Mouse (Mus musculus) layer of hippocampus, postnatal 25 days (tissue): ENCODE measurements around the gene Pak6. TPM values are rescaled to one million over a fixed set of nuclear protein-coding genes. Genes with fewer than 3 reads are reported as not detected.
A peak's percentile ranks its signal among the peaks of the same experiment; 100 is the strongest.

ENCODE experiments used
- DNase-seq, 2 experiments: peaks; one replicate each; pipeline ENCODE4 v3.0.0; 2022; ENCODE audit warnings: mixed read lengths in 2 of 2, low spot score in 1 of 2; ENCODE audit errors: extremely low spot score in 1 of 2
- total RNA-seq, 2 experiments: library from RNA; stranded (reverse); gene quantifications; 2 replicates each; pipeline ENCODE4 v1.2.3; 2021

The Pak6 gene
- total RNA-seq, 2 experiments from 2014 or later, result 50.5 to 58.0 TPM

- no peak for DNase-seq
These were observed 60.8 kb downstream of the Pak6 start for GRCm38 (mm10) chr2:118723693-118724486.

GRCm38 (mm10) chr2:118725511-118725910 lies 62.4 kb downstream of the Pak6 start:
- DNase-seq, result no peak

GRCm38 (mm10) chr2:118726873-118727272 lies 63.8 kb downstream of the Pak6 start:
- no peak for DNase-seq

GRCm38 (mm10) chr2:118727911-118728310 lies 64.8 kb downstream of the Pak6 start:
- DNase-seq, result no peak

- DNase-seq, result no peak
These were observed 65.2 kb downstream of the Pak6 start, which contains the start of gene Plcb2 for GRCm38 (mm10) chr2:118728337-118728736. Gene Plcb2 (minus strand): TSS chr2:118728438.

- no peak for DNase-seq
These were observed 66.1 kb downstream of the Pak6 start for GRCm38 (mm10) chr2:118729194-118729593.

- no peak for DNase-seq
These were observed 66.9 kb downstream of the Pak6 start for GRCm38 (mm10) chr2:118729816-118730621.

GRCm38 (mm10) chr2:118730622-118730915 lies 67.5 kb downstream of the Pak6 start:
- peak; percentile 67 to 83 for DNase-seq

GRCm38 (mm10) chr2:118731981-118732380 lies 68.9 kb downstream of the Pak6 start:
- no peak for DNase-seq

- DNase-seq, result peak in 1 of 2 experiments; percentile 35
These were observed 70.2 kb downstream of the Pak6 start for GRCm38 (mm10) chr2:118733341-118733740.

GRCm38 (mm10) chr2:118740341-118740740 lies 77.2 kb downstream of the Pak6 start:
- no peak for DNase-seq

GRCm38 (mm10) chr2:118741183-118741582 lies 78.1 kb downstream of the Pak6 start:
- DNase-seq, result no peak

- no peak for DNase-seq
These were observed 80.3 kb downstream of the Pak6 start for GRCm38 (mm10) chr2:118743261-118743943.

GRCm38 (mm10) chr2:118744621-118745020 lies 81.5 kb downstream of the Pak6 start:
- DNase-seq, result no peak

- DNase-seq, result peak; percentile 78 to 84
These were observed 82.3 kb downstream of the Pak6 start, which contains the start of gene Inafm2 for GRCm38 (mm10) chr2:118745232-118745884. Gene Inafm2 (plus strand): TSS chr2:118745758.

- peak in 1 of 2 experiments; percentile 38 for DNase-seq
These were observed 83.1 kb downstream of the Pak6 start for GRCm38 (mm10) chr2:118745915-118746901.

GRCm38 (mm10) chr2:118747301-118747960 lies 84.3 kb downstream of the Pak6 start:
- DNase-seq, result peak in 1 of 2 experiments; percentile 35
